Mouse (Mus musculus) MEL (cell line): ENCODE data around the gene Plpp4. TPM values are rescaled to one million over a fixed set of nuclear protein-coding genes. Genes with fewer than 3 reads are reported as not detected.

Experiments used
- DNase-seq: peaks from one replicate; pipeline ENCODE4 v3.0.0; 2011; ENCODE audit warnings: low read depth, low spot score
- H3K27ac ChIP-seq: 2 replicates; pipeline ENCODE4 v1.5.1; 2012; ENCODE audit warnings: low read depth, mild to moderate bottlenecking, control low read depth, low read length, moderate library complexity; ENCODE audit not compliant: control insufficient read depth
- H3K27me3 ChIP-seq, 2 experiments: fragments of 150-350 bp in 1 of 2; sonication (generic) in 1 of 2; 2 replicates each; pipeline ENCODE4 v1.6.1; 2012; ENCODE audit warnings: low read length in 2 of 2, mild to moderate bottlenecking in 2 of 2, improper control_type of control experiment in 1 of 2, moderate library complexity in 1 of 2; ENCODE audit not compliant: insufficient read depth in 2 of 2, control insufficient read depth in 1 of 2
- H3K36me3 ChIP-seq, 2 experiments: 2 replicates each; pipeline ENCODE4 v1.6.1; 2012 to 2014; ENCODE audit warnings: low read length in 2 of 2, improper control_type of control experiment in 1 of 2, inconsistent platforms in 1 of 2, mild to moderate bottlenecking in 1 of 2; ENCODE audit not compliant: insufficient read depth in 2 of 2, control insufficient read depth in 1 of 2
- H3K4me1 ChIP-seq, 2 experiments: fragments of 150-350 bp in 1 of 2; sonication (generic) in 1 of 2; 2 replicates each; pipeline ENCODE4 v1.6.1; 2012; ENCODE audit warnings: low read length in 2 of 2, improper control_type of control experiment in 1 of 2, mild to moderate bottlenecking in 1 of 2; ENCODE audit not compliant: insufficient read depth in 2 of 2, control insufficient read depth in 1 of 2
- H3K4me3 ChIP-seq, 2 experiments: fragments of 150-350 bp in 1 of 2; sonication (generic) in 1 of 2; 2 replicates each; pipeline ENCODE4 v1.5.1; 2012; ENCODE audit warnings: low read depth in 2 of 2, low read length in 2 of 2, mild to moderate bottlenecking in 2 of 2, moderate library complexity in 2 of 2, control low read depth in 1 of 2, improper control_type of control experiment in 1 of 2; ENCODE audit not compliant: control insufficient read depth in 1 of 2, insufficient read depth in 1 of 2
- H3K79me2 ChIP-seq: 2 replicates; pipeline ENCODE4 v1.6.1; 2012; ENCODE audit warnings: mild to moderate bottlenecking, low read length, moderate library complexity; ENCODE audit not compliant: control insufficient read depth, poor library complexity, insufficient read depth
- H3K9ac ChIP-seq: 2 replicates; pipeline ENCODE4 v1.6.1; 2012; ENCODE audit warnings: low read depth, mild to moderate bottlenecking, control low read depth, low read length, moderate library complexity; ENCODE audit not compliant: control insufficient read depth, poor library complexity, severe bottlenecking
- H3K9me3 ChIP-seq: fragments of 150-350 bp; sonication (generic); replicated peaks from 2 replicates; pipeline ENCODE4 v1.6.1; 2012; ENCODE audit warnings: mild to moderate bottlenecking, low read length, improper control_type of control experiment, moderate library complexity; ENCODE audit not compliant: insufficient read depth
- BHLHE40 ChIP-seq: IDR thresholded peaks from 2 replicates; pipeline ENCODE4 v1.6.1; 2012; ENCODE audit warnings: low read depth, mild to moderate bottlenecking, inconsistent platforms, low read length, improper control_type of control experiment, borderline replicate concordance
- CHD2 ChIP-seq: IDR thresholded peaks from 2 replicates; pipeline ENCODE4 v1.6.1; 2011; ENCODE audit warnings: low read length, improper control_type of control experiment
- GABPA ChIP-seq: IDR thresholded peaks from 2 replicates; pipeline ENCODE4 v1.6.1; 2012; ENCODE audit warnings: low read depth, mild to moderate bottlenecking, inconsistent platforms, low read length, improper control_type of control experiment, moderate library complexity
- GATA1 ChIP-seq: IDR thresholded peaks from 2 replicates; pipeline ENCODE4 v1.6.1; 2011; ENCODE audit warnings: low read depth, low read length, improper control_type of control experiment
- HCFC1 ChIP-seq: IDR thresholded peaks from 2 replicates; pipeline ENCODE4 v1.6.1; 2012; ENCODE audit warnings: low read depth, mild to moderate bottlenecking, inconsistent platforms, low read length, improper control_type of control experiment, moderate library complexity
- KAT2A ChIP-seq: conservative IDR thresholded peaks from 2 replicates; pipeline ENCODE4 v1.6.1; 2012; ENCODE audit warnings: low read depth, low read length, improper control_type of control experiment, inconsistent platforms
- MAFK ChIP-seq: IDR thresholded peaks from 2 replicates; pipeline ENCODE4 v1.6.1; 2011; ENCODE audit warnings: low read depth, mild to moderate bottlenecking, low read length, improper control_type of control experiment, borderline replicate concordance
- MAX ChIP-seq: IDR thresholded peaks from 2 replicates; pipeline ENCODE4 v1.6.1; 2011; ENCODE audit warnings: low read length, improper control_type of control experiment
- MXI1 ChIP-seq: IDR thresholded peaks from 2 replicates; pipeline ENCODE4 v1.6.1; 2011; ENCODE audit warnings: mild to moderate bottlenecking, low read depth, low read length, improper control_type of control experiment
- MYB ChIP-seq: IDR thresholded peaks from 2 replicates; pipeline ENCODE4 v1.6.1; 2011; ENCODE audit warnings: mild to moderate bottlenecking, low read depth, low read length, improper control_type of control experiment
- MYC ChIP-seq: IDR thresholded peaks from 2 replicates; pipeline ENCODE4 v1.6.1; 2011; ENCODE audit warnings: low read depth, mild to moderate bottlenecking, low read length, improper control_type of control experiment, moderate library complexity
- NELFE ChIP-seq: IDR thresholded peaks from 2 replicates; pipeline ENCODE4 v1.6.1; 2011; ENCODE audit warnings: low read depth, low read length, improper control_type of control experiment
- POLR2A ChIP-seq, 2 experiments: IDR thresholded peaks; 2 replicates each; pipeline ENCODE4 v1.6.1; 2011 to 2012; ENCODE audit warnings: low read length in 2 of 2, mild to moderate bottlenecking in 2 of 2, control low read depth in 1 of 2, improper control_type of control experiment in 1 of 2, low read depth in 1 of 2, moderate library complexity in 1 of 2; ENCODE audit not compliant: control insufficient read depth in 1 of 2, insufficient read depth in 1 of 2, poor library complexity in 1 of 2
- POLR2AphosphoS2 ChIP-seq: IDR thresholded peaks from 2 replicates; pipeline ENCODE4 v1.6.1; 2011; ENCODE audit warnings: low read length, improper control_type of control experiment
- RCOR1 ChIP-seq: IDR thresholded peaks from 2 replicates; pipeline ENCODE4 v1.6.1; 2012; ENCODE audit warnings: low read depth, mild to moderate bottlenecking, inconsistent platforms, low read length, improper control_type of control experiment
- SIN3A ChIP-seq: IDR thresholded peaks from 2 replicates; pipeline ENCODE4 v1.6.1; 2012; ENCODE audit warnings: low read length, improper control_type of control experiment, inconsistent platforms
- TAL1 ChIP-seq: IDR thresholded peaks from 2 replicates; pipeline ENCODE4 v1.6.1; 2012; ENCODE audit warnings: mild to moderate bottlenecking, inconsistent platforms, low read length, moderate library complexity, mixed read lengths
- TCF12 ChIP-seq: IDR thresholded peaks from 2 replicates; pipeline ENCODE4 v1.6.1; 2014; ENCODE audit warnings: low read depth, mild to moderate bottlenecking, inconsistent platforms, low read length, improper control_type of control experiment, moderate library complexity
- USF2 ChIP-seq, 2 experiments: IDR thresholded peaks; 2 replicates each; pipeline ENCODE4 v1.6.1; 2011 to 2012; ENCODE audit warnings: improper control_type of control experiment in 2 of 2, low read length in 2 of 2, borderline replicate concordance in 1 of 2, inconsistent platforms in 1 of 2, low read depth in 1 of 2, mild to moderate bottlenecking in 1 of 2; ENCODE audit not compliant: insufficient read depth in 1 of 2
- ZC3H11A ChIP-seq: IDR thresholded peaks from 2 replicates; pipeline ENCODE4 v1.6.1; 2012; ENCODE audit warnings: low read depth, mild to moderate bottlenecking, inconsistent platforms, low read length, improper control_type of control experiment
- ZKSCAN1 ChIP-seq: IDR thresholded peaks from 2 replicates; pipeline ENCODE4 v1.6.1; 2012; ENCODE audit warnings: low read depth, mild to moderate bottlenecking, inconsistent platforms, low read length, improper control_type of control experiment, moderate library complexity
- ZMIZ1 ChIP-seq: IDR thresholded peaks from 2 replicates; pipeline ENCODE4 v1.6.1; 2012; ENCODE audit warnings: low read depth, mild to moderate bottlenecking, inconsistent platforms, low read length, improper control_type of control experiment, moderate library complexity
- ZNF384 ChIP-seq: IDR thresholded peaks from 2 replicates; pipeline ENCODE4 v1.6.1; 2012; ENCODE audit warnings: low read depth, mild to moderate bottlenecking, inconsistent platforms, low read length, improper control_type of control experiment
- polyA plus RNA-seq, 2 experiments: library from polyadenylated mRNA; stranded (reverse) in 1 of 2; unstranded in 1 of 2; fragments of >175 nt in 1 of 2; fragments of >200 nt in 1 of 2; gene quantifications; 2 replicates each; pipeline versions ENCODE4 v1.2.1 to v1.2.4; 2012; ENCODE audit warnings: low replicate concordance in 2 of 2, low read depth in 1 of 2; ENCODE audit not compliant: insufficient read length in 2 of 2, insufficient read depth in 1 of 2, missing spikeins in 1 of 2
- total RNA-seq: library from RNA; depleted of rRNA; stranded (reverse); fragments of 300-350 nt; gene quantifications from 2 replicates; pipeline ENCODE4 v1.2.3, GENCODE M21; 2012

Plpp4 gene
- total and polyA plus RNA-seq, 3 experiments: not detected

DNA sequence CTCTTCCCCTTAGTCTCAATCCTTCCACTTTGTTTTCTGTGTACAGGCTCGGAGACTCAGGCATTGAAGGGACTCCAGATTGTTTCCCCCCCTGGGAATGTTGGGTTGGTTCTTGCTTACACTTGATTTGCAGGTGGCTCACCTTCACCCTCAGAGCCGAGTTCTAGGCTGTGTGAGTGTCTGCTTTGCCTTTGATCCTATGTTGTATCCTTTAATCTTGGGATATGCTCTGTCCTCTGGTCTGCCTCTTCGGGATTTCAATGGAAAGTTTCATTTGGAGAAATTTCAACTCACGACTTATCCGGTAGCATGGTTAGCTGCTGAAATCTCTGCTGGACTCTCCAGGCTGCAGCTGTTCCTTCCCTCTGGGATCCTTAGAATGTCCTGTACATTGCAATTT is 17.9 kb downstream of the Plpp4 start:
- no peak for TF ChIP-seq ZNF384
- TF ChIP-seq GABPA: no peak
- no peak for TF ChIP-seq HCFC1
- no peak for TF ChIP-seq KAT2A
- TF ChIP-seq GATA1: no peak
- TF ChIP-seq RCOR1: no peak
- no peak for TF ChIP-seq SIN3A
- no peak for TF ChIP-seq ZMIZ1
- TF ChIP-seq POLR2AphosphoS2: no peak
- no peak for TF ChIP-seq NELFE
- no peak for TF ChIP-seq ZC3H11A
- no peak for TF ChIP-seq TCF12
- TF ChIP-seq MAFK: no peak
- TF ChIP-seq TAL1: no peak
- TF ChIP-seq MYB: no peak
- TF ChIP-seq, all 39 proteins: peak for 0
- Histone ChIP-seq H3K79me2 (no peaks in the 10 kb centered on the region), H3K4me3 (no peak overlapping the region), H3K4me1 (no peaks in the 10 kb centered on the region), H3K27me3 (no peaks in the 10 kb centered on the region), H3K36me3 (no peaks in the 10 kb centered on the region), H3K9me3 (no peaks in the 10 kb centered on the region), H3K9ac (no peak overlapping the region), H3K27ac (no peak overlapping the region)
- DNase-seq: no peak

DNA sequence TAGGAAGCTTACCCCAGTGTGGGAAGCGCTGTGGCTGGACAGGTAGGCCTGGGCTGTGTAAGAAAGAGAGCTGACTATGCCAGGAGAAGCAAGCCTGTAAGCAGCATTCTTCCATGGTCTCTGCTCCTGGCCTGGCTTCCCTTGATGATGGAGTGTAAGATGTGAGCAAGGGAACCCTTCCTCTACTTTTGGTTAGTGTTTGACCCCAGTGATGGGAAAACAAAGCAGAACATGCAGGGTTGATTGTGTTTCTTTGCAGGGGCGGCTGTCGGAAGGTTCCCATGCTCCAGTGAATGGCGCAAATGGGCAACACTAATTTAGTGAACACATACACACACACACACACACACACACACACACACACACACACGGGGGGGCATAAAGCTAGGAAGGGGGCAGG is 20.9 kb downstream of the Plpp4 start:
- Histone ChIP-seq H3K36me3 (no peaks in the 10 kb centered on the region), H3K9ac (no peak overlapping the region), H3K27me3 (no peaks in the 10 kb centered on the region), H3K4me1 (no peaks in the 10 kb centered on the region), H3K79me2 (no peaks in the 10 kb centered on the region), H3K27ac (no peak overlapping the region), H3K4me3 (no peak overlapping the region), H3K9me3 (no peaks in the 10 kb centered on the region)
- no peak for DNase-seq
- TF ChIP-seq CHD2 (no peak), ZKSCAN1 (no peak), BHLHE40 (no peak), KAT2A (no peak), MYC (no peak), ZC3H11A (no peak), POLR2A (IDR thresholded peaks at IDR 0.05; ENCODE audit: control insufficient read depth in 1 of 2, insufficient read depth in 1 of 2, low read depth in 1 of 2, low read length in 2 of 2, poor library complexity in 1 of 2) (no peak), USF2 (IDR thresholded peaks at IDR 0.05; ENCODE audit: borderline replicate concordance in 1 of 2, insufficient read depth in 1 of 2, low read depth in 1 of 2, low read length in 2 of 2) (no peak), TAL1 (no peak), MXI1 (no peak), MAX (no peak)
